Mouse (Mus musculus): ENCODE results near the gene Mcoln2. TPM values are rescaled to one million over a fixed set of nuclear protein-coding genes. Genes with fewer than 3 reads are reported as not detected.

The Mcoln2 gene
- polyA plus RNA-seq, 1 experiment: 3.6 TPM

DNA sequence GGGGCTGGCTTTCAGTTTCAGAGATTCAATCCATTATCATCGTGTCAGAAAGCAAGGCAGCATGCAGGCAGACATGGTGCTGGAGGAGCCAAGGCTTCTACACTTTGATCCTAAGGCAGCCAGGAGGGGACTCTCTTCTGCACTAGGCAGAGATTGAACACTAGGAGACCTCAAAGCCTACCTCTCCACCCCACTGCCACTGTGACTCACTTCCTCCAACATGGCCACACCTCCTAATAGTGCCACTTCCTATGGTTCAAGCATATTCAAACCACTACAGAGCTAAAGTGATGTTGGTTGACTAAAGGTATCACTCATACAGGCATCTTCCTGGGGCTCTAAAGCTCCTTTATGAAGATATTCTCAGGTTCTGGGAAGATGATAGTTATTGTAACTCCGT lies 9.7 kb downstream of the Mcoln2 start:
- 84% methylated on average over 2 of the region's 2 CpGs for WGBS
- Histone ChIP-seq H3K4me3 (replicated peaks; ENCODE audit: control insufficient read depth, low read depth, low read length) (no peak overlapping the region), H3K4me1 (ENCODE audit: control insufficient read depth, insufficient read depth, low read length) (peaks cover 2% of the 10 kb centered on the region), H3K27ac (ENCODE audit: control insufficient read depth, insufficient read depth, low read depth, low read length, poor library complexity) (no peak overlapping the region)
- TF ChIP-seq POLR2A (IDR thresholded peaks at IDR 0.05; ENCODE audit: borderline replicate concordance, control insufficient read depth, low read depth, low read length): no peak
- TF ChIP-seq CTCF (IDR thresholded peaks at IDR 0.05; ENCODE audit: control insufficient read depth, insufficient read depth, low read length): no peak

DNA sequence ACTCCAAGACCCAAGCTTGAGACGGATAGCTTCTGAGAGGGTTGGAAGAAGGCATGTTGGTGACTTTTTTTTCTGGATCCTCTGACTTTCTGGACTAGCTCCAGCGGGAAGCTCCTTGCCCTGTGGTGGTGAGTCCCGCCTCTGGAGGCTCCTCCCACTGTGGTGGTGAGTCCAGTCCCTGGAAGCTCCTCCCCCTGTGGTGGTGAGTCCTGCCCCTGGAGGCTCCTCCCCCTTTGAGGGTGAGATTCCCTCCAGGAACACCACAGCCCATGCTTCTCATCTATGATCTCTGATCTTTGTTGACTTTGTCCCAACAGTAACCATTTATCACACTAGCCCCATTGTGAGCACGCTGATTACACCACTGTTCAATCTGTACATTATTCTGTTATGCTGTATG lies 12.6 kb downstream of the Mcoln2 start:
- Histone ChIP-seq H3K4me3 (replicated peaks; ENCODE audit: control insufficient read depth, low read depth, low read length) (no peak overlapping the region), H3K27ac (ENCODE audit: control insufficient read depth, insufficient read depth, low read depth, low read length, poor library complexity) (no peak overlapping the region), H3K4me1 (ENCODE audit: control insufficient read depth, insufficient read depth, low read length) (peaks cover 1% of the 10 kb centered on the region)
- WGBS: 85% methylated on average over 4 of the region's 4 CpGs
- TF ChIP-seq CTCF (IDR thresholded peaks at IDR 0.05; ENCODE audit: control insufficient read depth, insufficient read depth, low read length) (no peak), POLR2A (IDR thresholded peaks at IDR 0.05; ENCODE audit: borderline replicate concordance, control insufficient read depth, low read depth, low read length) (no peak)

DNA sequence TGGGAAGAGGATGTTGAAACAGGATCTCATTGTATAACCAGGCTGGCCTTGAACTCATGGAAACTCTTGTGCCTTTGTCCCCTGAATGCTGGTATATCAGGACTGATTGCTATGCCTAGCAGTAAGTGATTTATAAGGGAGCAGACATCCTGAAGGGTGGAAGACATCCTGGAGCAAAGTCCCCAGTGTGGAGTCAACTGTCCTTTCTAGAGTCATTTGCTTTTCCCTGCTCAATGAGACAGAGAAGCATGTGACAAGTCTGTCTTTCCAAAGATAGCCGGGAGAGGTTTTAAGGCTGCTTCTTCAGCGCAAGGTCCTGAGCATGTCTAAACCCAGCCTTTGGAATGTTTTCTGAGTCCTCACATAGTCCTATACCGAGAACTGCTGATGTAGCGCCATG lies 19.7 kb downstream of the Mcoln2 start:
- 91% methylated on average over 4 of the region's 4 CpGs for WGBS
- H3K4me3 ChIP-seq (replicated peaks; ENCODE audit: control insufficient read depth, low read depth, low read length): no peak overlapping the region
- TF ChIP-seq CTCF (IDR thresholded peaks at IDR 0.05; ENCODE audit: control insufficient read depth, insufficient read depth, low read length) (no peak), POLR2A (IDR thresholded peaks at IDR 0.05; ENCODE audit: borderline replicate concordance, control insufficient read depth, low read depth, low read length) (no peak)
- no peak overlapping the region for H3K27ac ChIP-seq (ENCODE audit: control insufficient read depth, insufficient read depth, low read depth, low read length, poor library complexity)
- no peaks in the 10 kb centered on the region for H3K4me1 ChIP-seq (ENCODE audit: control insufficient read depth, insufficient read depth, low read length)

GRCm38 (mm10) chr3:146173030-146173429 lies 23.4 kb downstream of the Mcoln2 start:
- Histone ChIP-seq H3K27ac (ENCODE audit: control insufficient read depth, insufficient read depth, low read depth, low read length, poor library complexity) (no peak overlapping the region), H3K4me3 (replicated peaks; ENCODE audit: control insufficient read depth, low read depth, low read length) (no peak overlapping the region), H3K4me1 (ENCODE audit: control insufficient read depth, insufficient read depth, low read length) (no peaks in the 10 kb centered on the region)
- 76% methylated on average over 5 of the region's 5 CpGs for WGBS
- TF ChIP-seq POLR2A (IDR thresholded peaks at IDR 0.05; ENCODE audit: borderline replicate concordance, control insufficient read depth, low read depth, low read length): no peak
- TF ChIP-seq CTCF (IDR thresholded peaks at IDR 0.05; ENCODE audit: control insufficient read depth, insufficient read depth, low read length): no peak

GRCm38 (mm10) chr3:146174215-146174614 lies 24.6 kb downstream of the Mcoln2 start:
- Histone ChIP-seq H3K4me1 (ENCODE audit: control insufficient read depth, insufficient read depth, low read length) (no peaks in the 10 kb centered on the region), H3K4me3 (replicated peaks; ENCODE audit: control insufficient read depth, low read depth, low read length) (no peak overlapping the region), H3K27ac (ENCODE audit: control insufficient read depth, insufficient read depth, low read depth, low read length, poor library complexity) (no peak overlapping the region)
- WGBS: 75% methylated on average over 9 of the region's 9 CpGs
- TF ChIP-seq CTCF (IDR thresholded peaks at IDR 0.05; ENCODE audit: control insufficient read depth, insufficient read depth, low read length) (no peak), POLR2A (IDR thresholded peaks at IDR 0.05; ENCODE audit: borderline replicate concordance, control insufficient read depth, low read depth, low read length) (no peak)

DNA sequence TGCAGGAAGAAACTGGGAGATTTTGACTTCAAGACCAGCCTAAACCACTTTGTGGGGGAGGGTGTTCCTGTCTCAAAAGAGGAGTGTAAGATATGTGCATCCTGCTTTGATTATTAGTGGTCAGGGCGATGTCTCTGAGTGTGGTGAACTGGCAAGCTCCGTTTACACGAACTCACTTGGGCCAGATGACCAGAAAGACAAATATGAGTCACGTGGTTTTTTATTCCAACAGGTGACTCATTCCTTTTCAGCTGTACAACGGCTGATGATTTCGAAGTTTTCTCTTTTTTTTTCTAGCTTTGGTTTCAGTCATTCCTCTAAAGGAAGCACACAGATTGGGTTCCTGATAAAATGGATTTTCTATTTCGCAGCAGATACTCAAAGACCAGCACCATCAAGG lies 27.7 kb downstream of the Mcoln2 start:
- no peak overlapping the region for H3K4me3 ChIP-seq (replicated peaks; ENCODE audit: control insufficient read depth, low read depth, low read length)
- no peaks in the 10 kb centered on the region for H3K4me1 ChIP-seq (ENCODE audit: control insufficient read depth, insufficient read depth, low read length)
- TF ChIP-seq POLR2A (IDR thresholded peaks at IDR 0.05; ENCODE audit: borderline replicate concordance, control insufficient read depth, low read depth, low read length) (no peak), CTCF (IDR thresholded peaks at IDR 0.05; ENCODE audit: control insufficient read depth, insufficient read depth, low read length) (no peak)
- no peak overlapping the region for H3K27ac ChIP-seq (ENCODE audit: control insufficient read depth, insufficient read depth, low read depth, low read length, poor library complexity)
- 61% methylated on average over 7 of the region's 7 CpGs for WGBS

DNA sequence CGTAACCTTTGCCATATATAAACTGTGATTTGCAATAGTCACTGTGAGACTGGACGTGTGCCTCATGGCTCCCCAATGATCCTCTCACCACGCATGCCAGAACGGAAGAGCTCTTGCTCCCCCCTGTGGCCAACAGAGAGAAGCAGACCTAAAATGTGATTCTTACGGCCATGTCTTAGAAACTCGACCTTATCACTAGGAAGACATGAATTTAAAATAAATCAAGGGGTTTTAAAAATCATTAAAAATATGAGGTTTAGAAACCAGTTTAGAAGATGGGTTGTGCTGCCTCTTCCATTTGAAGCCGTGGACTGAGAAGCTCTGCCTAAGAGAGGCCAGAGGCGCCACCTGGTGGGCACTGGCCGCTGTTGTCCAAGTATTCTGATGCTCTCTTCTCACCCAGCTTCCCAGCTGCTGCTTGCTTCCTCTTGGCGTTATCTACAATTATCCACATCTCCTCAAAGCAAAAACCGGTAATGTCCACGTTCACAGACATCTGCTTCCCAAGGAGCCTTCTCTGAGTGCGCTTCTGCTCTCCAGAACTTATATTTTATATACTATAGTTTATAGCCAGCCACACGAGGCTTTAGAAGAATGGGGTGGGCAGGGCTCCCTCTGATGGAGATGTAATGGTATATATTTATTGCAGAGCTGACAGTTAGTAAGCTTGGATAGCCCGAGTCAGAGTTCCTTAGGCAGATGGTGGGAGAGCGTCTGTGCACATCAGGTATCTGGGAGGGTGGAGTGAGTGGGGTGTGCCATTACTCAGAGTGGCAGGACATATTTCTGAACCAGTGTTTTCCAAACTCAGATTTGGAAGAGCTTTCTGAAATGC lies 28.3 kb downstream of the Mcoln2 start:
- H3K4me3 ChIP-seq (replicated peaks; ENCODE audit: control insufficient read depth, low read depth, low read length): no peak overlapping the region
- WGBS: 16% methylated on average over 16 of the region's 16 CpGs
- no peak overlapping the region for H3K27ac ChIP-seq (ENCODE audit: control insufficient read depth, insufficient read depth, low read depth, low read length, poor library complexity)
- H3K4me1 ChIP-seq (ENCODE audit: control insufficient read depth, insufficient read depth, low read length): no peaks in the 10 kb centered on the region
- TF ChIP-seq CTCF (IDR thresholded peaks at IDR 0.05; ENCODE audit: control insufficient read depth, insufficient read depth, low read length) (peak; percentile 78), POLR2A (IDR thresholded peaks at IDR 0.05; ENCODE audit: borderline replicate concordance, control insufficient read depth, low read depth, low read length) (no peak)

- 46% methylated on average over 2 of the region's 2 CpGs for WGBS
- H3K4me1 ChIP-seq (ENCODE audit: control insufficient read depth, insufficient read depth, low read length): no peaks in the 10 kb centered on the region
- no peak overlapping the region for H3K27ac ChIP-seq (ENCODE audit: control insufficient read depth, insufficient read depth, low read depth, low read length, poor library complexity)
- H3K4me3 ChIP-seq (replicated peaks; ENCODE audit: control insufficient read depth, low read depth, low read length): no peak overlapping the region
- no peak for TF ChIP-seq POLR2A (IDR thresholded peaks at IDR 0.05; ENCODE audit: borderline replicate concordance, control insufficient read depth, low read depth, low read length)
Measured at GRCm38 (mm10) chr3:146180341-146180740, 30.7 kb downstream of the Mcoln2 start.

GRCm38 (mm10) chr3:146180986-146181385 lies 31.4 kb downstream of the Mcoln2 start:
- no peak overlapping the region for H3K4me3 ChIP-seq (replicated peaks; ENCODE audit: control insufficient read depth, low read depth, low read length)
- no peak overlapping the region for H3K27ac ChIP-seq (ENCODE audit: control insufficient read depth, insufficient read depth, low read depth, low read length, poor library complexity)
- H3K4me1 ChIP-seq (ENCODE audit: control insufficient read depth, insufficient read depth, low read length): no peaks in the 10 kb centered on the region
- WGBS: 44% methylated on average over 3 of the region's 3 CpGs
- TF ChIP-seq CTCF (IDR thresholded peaks at IDR 0.05; ENCODE audit: control insufficient read depth, insufficient read depth, low read length) (peak; percentile 73), POLR2A (IDR thresholded peaks at IDR 0.05; ENCODE audit: borderline replicate concordance, control insufficient read depth, low read depth, low read length) (no peak)

All from bone marrow, adult 2 months (tissue).